Mouse (Mus musculus): ENCODE measurements around the gene Wdr18.
A peak's percentile ranks its signal among the peaks of the same experiment; 100 is the strongest.

Wdr18 gene

GRCm38 (mm10) chr10:79996272-79997033, 36.5 kb downstream of the Wdr18 start, which contains the start of gene Abca7:
Abca7 (plus strand) TSS chr10:79996494.
- peak; percentile 95 to 97 for DNase-seq (ENCODE audit: low spot score in 2 of 2)

DNA sequence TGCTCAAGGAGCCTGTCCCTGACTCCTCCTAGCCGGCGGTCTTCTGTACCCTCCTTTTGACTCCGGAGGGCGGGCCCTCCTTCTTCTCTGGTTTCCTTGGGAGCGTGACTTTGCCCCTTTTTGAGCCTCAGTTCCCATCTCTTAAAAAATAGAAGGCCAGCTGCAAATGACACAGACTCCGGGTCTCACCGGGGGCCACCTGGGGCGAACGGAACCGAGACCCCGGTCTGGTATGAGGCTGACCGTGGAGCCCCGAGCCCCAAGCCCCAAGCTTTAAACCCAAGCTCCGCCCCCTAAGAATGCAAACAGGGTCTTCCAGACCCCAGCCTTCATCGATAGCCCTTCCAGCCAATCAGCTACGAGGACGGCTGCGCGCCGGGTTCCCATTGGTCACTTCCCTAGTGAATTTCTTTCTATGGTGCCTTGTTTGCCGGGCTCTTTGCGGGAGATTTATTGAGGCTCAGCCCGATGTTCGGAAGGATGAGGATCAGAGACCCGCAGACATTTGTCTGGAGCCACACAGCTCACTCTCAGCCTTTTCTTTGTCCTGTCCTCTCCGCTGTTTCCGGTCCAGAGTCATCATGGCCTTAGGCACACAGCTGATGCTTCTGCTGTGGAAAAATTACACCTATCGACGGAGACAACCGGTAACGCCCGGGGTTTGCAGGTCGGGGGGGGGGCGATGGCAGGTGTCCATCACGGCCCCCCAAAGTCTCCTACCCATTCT, 37.2 kb downstream of the Wdr18 start:
- DNase-seq (ENCODE audit: low spot score in 2 of 2): peak; percentile 73 to 79

GRCm38 (mm10) chr10:79997819-79998218, 37.9 kb downstream of the Wdr18 start:
- no peak for DNase-seq (ENCODE audit: low spot score in 2 of 2)

GRCm38 (mm10) chr10:80001945-80002344, 42.0 kb downstream of the Wdr18 start:
- DNase-seq (ENCODE audit: low spot score in 2 of 2): no peak

DNA sequence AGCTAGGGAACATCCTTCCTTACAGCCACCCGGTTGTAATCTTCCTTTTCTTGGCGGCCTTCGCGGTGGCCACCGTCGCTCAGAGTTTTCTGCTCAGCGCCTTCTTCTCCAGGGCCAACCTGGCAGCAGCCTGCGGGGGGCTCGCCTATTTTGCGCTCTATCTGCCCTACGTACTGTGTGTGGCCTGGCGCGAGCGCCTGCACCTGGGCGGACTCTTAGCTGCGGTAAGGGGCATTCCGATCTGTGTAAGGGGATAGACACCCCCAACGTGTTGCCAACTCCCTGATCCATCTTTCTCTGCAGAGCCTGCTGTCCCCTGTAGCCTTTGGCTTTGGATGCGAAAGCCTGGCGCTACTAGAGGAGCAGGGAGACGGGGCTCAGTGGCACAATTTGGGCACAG, 42.9 kb downstream of the Wdr18 start:
- no peak for DNase-seq (ENCODE audit: low spot score in 2 of 2)

DNA sequence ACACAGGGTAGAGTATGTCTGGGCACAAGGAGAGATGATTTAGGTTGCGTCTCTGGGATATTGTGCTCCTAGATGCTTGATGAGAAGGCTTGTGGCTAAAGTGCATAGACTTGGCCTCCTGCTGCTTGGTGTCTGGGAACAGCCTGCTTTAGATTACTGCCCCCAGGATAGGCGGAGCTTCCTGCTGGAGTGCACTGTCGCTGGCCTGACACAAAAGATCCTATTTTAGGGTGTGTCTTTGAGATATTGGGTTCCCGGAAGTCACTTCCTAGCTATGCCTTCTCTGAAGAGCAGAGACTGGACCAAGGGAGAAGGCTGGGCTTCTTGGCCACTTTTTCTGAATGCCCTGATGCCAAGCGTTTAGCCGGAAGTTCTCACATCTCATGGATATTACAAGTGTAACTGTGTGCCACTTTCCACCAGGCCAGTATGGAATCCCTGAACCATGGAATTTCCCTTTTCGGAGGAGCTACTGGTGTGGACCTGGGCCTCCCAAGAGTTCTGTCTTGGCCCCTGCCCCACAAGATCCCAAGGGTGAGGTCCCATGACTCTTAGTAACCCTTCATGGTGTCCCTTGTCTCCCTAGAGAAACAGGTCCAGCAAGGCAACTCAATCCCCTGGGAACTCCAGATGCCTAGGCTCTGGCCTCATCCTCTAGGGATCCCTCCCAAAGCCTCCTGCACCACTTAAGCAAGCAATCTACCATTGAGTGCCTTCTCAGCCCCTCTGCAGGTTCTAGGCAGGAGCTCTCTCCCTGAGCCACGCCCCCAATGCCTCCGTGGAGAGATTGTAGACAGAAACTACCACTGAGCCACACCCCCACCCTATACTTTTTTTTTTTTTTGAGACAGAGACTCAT, 43.7 kb downstream of the Wdr18 start:
- DNase-seq (ENCODE audit: low spot score in 2 of 2): no peak

GRCm38 (mm10) chr10:80004233-80004705, 44.3 kb downstream of the Wdr18 start:
- DNase-seq (ENCODE audit: low spot score in 2 of 2): no peak

DNA sequence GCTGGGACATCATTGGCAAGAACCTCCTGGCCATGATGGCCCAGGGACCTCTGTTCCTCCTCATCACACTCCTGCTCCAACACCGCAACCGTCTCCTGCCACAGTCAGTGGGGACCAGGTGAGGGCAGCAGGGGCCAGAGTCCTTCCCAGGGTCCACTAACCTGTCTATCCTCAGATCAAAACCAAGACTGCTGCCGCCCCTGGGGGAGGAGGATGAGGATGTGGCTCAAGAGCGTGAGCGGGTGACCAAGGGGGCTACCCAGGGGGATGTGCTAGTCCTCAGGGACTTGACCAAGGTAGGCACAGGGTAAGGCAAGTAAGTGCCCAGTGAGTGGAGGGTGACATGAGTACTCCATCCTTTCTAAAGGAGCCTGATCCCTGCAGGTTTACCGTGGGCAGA, 51.8 kb downstream of the Wdr18 start:
- DNase-seq (ENCODE audit: low spot score in 2 of 2): no peak

- no peak for DNase-seq (ENCODE audit: low spot score in 2 of 2)
Measured at GRCm38 (mm10) chr10:80013609-80014008, 53.7 kb downstream of the Wdr18 start.

GRCm38 (mm10) chr10:80014484-80015290, 54.7 kb downstream of the Wdr18 start:
- DNase-seq (ENCODE audit: low spot score in 2 of 2): no peak

GRCm38 (mm10) chr10:80015583-80015982, 55.6 kb downstream of the Wdr18 start:
- DNase-seq (ENCODE audit: low spot score in 2 of 2): no peak

DNA sequence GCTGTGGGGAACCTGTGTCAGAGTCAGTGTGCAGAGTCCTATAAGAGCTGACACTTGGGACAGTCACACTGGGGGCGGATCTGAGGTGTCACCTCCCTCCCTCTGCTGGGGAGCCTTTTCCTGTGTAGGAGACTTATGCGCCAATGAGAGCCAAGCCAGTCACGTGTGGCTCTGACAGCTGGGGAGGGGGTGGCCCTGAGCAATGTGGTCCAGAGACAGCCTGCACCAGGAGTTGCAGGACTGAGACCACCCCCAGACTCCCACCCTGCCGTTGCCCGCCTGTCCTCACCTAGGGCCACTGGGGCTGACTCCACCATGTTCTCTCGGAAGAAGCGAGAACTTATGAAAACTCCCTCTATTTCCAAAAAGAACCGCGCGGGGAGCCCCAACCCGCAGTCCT, 56.6 kb downstream of the Wdr18 start, which contains the start of gene Arhgap45:
Gene Arhgap45 (plus strand): TSS at position 143 of the 400 bp plus-strand sequence.
- DNase-seq (ENCODE audit: low spot score in 2 of 2): no peak

- no peak for DNase-seq (ENCODE audit: low spot score in 2 of 2)
Measured at GRCm38 (mm10) chr10:80016931-80017330, 57.0 kb downstream of the Wdr18 start.

DNA sequence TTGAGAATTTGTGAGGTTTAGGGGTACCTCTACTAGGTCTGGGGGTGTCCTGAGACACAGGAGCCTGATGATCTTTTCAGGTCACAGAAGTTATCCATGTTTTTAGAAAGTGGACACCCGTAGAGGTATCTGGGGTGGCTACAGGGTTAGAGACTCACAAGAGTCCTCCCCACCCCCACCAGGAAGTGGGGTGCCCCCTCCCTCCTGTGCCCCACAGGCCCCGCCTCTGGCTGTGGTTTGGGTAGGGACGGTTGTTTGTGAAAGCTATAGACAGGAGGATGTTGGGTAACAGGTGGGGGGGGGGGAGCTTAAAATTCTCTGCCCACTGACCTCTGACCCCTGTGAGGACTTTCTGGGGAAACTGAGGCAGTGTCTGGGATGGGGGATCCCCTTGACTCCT, 57.4 kb downstream of the Wdr18 start:
- no peak for DNase-seq (ENCODE audit: low spot score in 2 of 2)

- DNase-seq (ENCODE audit: low spot score in 2 of 2): no peak
Measured at GRCm38 (mm10) chr10:80017771-80018170, 57.8 kb downstream of the Wdr18 start.

- no peak for DNase-seq (ENCODE audit: low spot score in 2 of 2)
Measured at GRCm38 (mm10) chr10:80018739-80019297, 58.9 kb downstream of the Wdr18 start.

- DNase-seq (ENCODE audit: low spot score in 2 of 2): no peak
Measured at GRCm38 (mm10) chr10:80019471-80020131, 59.6 kb downstream of the Wdr18 start.
